Mouse (Mus musculus): ENCODE results near the gene Edc3. TPM values are rescaled to one million over a fixed set of nuclear protein-coding genes. Genes with fewer than 3 reads are reported as not detected.
A peak's percentile ranks its signal among the peaks of the same experiment; 100 is the strongest.
"Not testable (repeated sequence)": the region's sequence is repeated elsewhere in the genome, so short reads cannot be mapped to it uniquely, and the experiment has no call there.

Edc3 gene
- polyA plus RNA-seq, 1 experiment from 2014 or later, result 32.4 TPM

DNA sequence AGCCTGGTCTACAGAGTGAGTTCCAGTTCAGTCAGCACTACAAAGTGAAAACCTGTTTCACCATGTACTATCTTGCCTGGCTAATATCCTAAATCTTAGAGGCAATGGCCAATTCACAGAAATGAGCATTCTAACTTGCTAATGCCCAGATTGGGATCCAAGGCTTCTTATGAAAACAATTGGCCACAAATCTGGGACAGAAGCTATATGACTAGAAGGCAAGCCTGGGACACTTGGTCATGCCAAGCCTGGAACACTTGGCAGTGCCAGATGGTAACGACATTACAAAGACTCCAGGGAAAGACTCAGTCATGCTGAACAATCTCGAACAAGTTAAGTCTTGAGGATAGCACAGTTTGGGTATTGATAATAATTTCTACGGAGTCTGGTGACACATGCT is 1.8 kb upstream of the Edc3 start:
- Histone ChIP-seq H3K9ac (no peak overlapping the region), H3K4me3 (replicated peaks) (no peak overlapping the region), H3K9me3 (replicated peaks) (no peaks in the 10 kb centered on the region), H3K4me2 (replicated peaks) (no peak overlapping the region), H3K27ac (replicated peaks) (no peak overlapping the region), H3K4me1 (peaks cover 3% of the 10 kb centered on the region), H3K36me3 (no peaks in the 10 kb centered on the region), H3K27me3 (no peaks in the 10 kb centered on the region)
- ATAC-seq (ENCODE audit: insufficient number of reproducible peaks, low FRiP score, low TSS enrichment, low read depth), result no peak
- WGBS, result 73% methylated on average over 3 of the region's 3 CpGs

DNA sequence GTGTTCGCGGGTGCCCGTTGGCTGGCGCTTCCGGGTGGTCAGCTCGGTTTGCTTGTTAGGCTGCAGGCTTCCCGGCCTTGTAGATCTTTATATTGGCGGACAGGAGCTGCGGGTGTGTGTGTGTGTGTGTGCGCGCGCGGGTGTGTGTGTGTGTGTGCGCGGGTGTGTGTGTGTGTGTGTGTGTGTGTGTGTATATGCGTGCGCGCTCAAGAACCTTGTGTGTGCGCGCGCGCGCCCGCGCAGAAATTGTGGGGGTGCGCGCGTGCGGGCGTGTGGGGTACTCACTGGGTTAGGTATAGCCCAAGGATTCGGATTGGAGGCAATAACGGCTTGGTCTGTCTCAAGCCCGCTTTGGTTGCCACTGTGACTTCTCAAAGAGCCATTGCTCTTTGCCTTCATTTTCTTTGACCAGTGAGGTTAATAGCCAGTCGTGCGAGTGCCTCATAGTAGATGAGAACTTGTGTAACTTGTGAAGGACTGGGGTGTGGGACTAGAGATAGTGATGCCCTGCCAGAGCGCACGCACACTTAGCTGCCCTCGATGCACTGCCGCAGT is 457 bp downstream of the Edc3 start:
- no peaks in the 10 kb centered on the region for H3K9me3 ChIP-seq (replicated peaks)
- H3K4me2 ChIP-seq (replicated peaks), result peak overlapping the region; percentile 75
- peaks cover 3% of the 10 kb centered on the region for H3K4me1 ChIP-seq
- H3K4me3 ChIP-seq (replicated peaks), result peak overlapping the region; percentile 89
- no peaks in the 10 kb centered on the region for H3K27me3 ChIP-seq
- peak overlapping the region; percentile 87 for H3K9ac ChIP-seq
- 3% methylated on average over 39 of the region's 39 CpGs for WGBS
- ATAC-seq (ENCODE audit: insufficient number of reproducible peaks, low FRiP score, low TSS enrichment, low read depth), result peak; percentile 55
- H3K36me3 ChIP-seq, result peaks cover 13% of the 10 kb centered on the region
- peak overlapping the region; percentile 88 for H3K27ac ChIP-seq (replicated peaks)

GRCm38 (mm10) chr9:57710214-57710613 is 1.9 kb downstream of the Edc3 start:
- not testable (repeated sequence) for ATAC-seq (ENCODE audit: insufficient number of reproducible peaks, low FRiP score, low TSS enrichment, low read depth); H3K9ac ChIP-seq; H3K27ac ChIP-seq (replicated peaks); H3K4me3 ChIP-seq (replicated peaks); H3K4me1 ChIP-seq; H3K4me2 ChIP-seq (replicated peaks); H3K27me3 ChIP-seq; H3K9me3 ChIP-seq (replicated peaks)
- peaks cover 26% of the 10 kb centered on the region for H3K36me3 ChIP-seq
- 91% methylated on average over 5 of the region's 5 CpGs for WGBS

- Histone ChIP-seq H3K9me3 (replicated peaks) (no peaks in the 10 kb centered on the region), H3K9ac (no peak overlapping the region), H3K4me1 (peaks cover 3% of the 10 kb centered on the region), H3K36me3 (peaks cover 42% of the 10 kb centered on the region), H3K27ac (replicated peaks) (no peak overlapping the region), H3K4me2 (replicated peaks) (no peak overlapping the region), H3K27me3 (no peaks in the 10 kb centered on the region), H3K4me3 (replicated peaks) (no peak overlapping the region)
- no peak for ATAC-seq (ENCODE audit: insufficient number of reproducible peaks, low FRiP score, low TSS enrichment, low read depth)
- 68% methylated on average over 2 of the region's 2 CpGs for WGBS
Measured at GRCm38 (mm10) chr9:57712194-57712593, 3.9 kb downstream of the Edc3 start.

- no peaks in the 10 kb centered on the region for H3K4me1 ChIP-seq
- H3K9ac ChIP-seq, result no peak overlapping the region
- H3K4me3 ChIP-seq (replicated peaks), result no peak overlapping the region
- H3K36me3 ChIP-seq, result peaks cover 63% of the 10 kb centered on the region
- H3K27ac ChIP-seq (replicated peaks), result no peak overlapping the region
- H3K4me2 ChIP-seq (replicated peaks), result no peak overlapping the region
- H3K27me3 ChIP-seq, result no peaks in the 10 kb centered on the region
- 90% methylated on average over 7 of the region's 7 CpGs for WGBS
- no peaks in the 10 kb centered on the region for H3K9me3 ChIP-seq (replicated peaks)
- ATAC-seq (ENCODE audit: insufficient number of reproducible peaks, low FRiP score, low TSS enrichment, low read depth), result no peak
Measured at GRCm38 (mm10) chr9:57718408-57718807, 10.1 kb downstream of the Edc3 start.

DNA sequence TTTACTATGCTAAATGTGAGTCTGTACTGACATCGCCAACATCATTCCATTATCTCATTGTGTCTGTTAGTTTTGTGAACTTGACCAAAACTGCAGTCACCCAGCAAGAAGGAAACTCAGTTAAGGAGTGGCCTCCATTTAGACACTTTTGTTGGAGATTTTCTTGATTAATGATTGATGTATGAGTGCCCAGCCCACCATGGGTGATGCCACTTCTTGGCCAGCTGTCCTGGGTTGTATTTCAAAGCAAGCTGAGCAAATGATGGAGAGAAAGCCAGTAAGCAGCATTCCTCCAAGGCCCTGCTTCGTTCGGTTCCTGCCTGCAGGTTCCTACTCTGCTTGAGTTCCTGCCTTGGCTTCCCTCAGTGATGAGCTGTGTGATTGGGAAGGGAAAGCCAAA is 12.4 kb downstream of the Edc3 start:
- Histone ChIP-seq H3K4me3 (replicated peaks) (no peak overlapping the region), H3K4me2 (replicated peaks) (no peak overlapping the region), H3K9ac (no peak overlapping the region), H3K27me3 (no peaks in the 10 kb centered on the region), H3K36me3 (peaks cover 43% of the 10 kb centered on the region), H3K27ac (replicated peaks) (no peak overlapping the region), H3K4me1 (no peaks in the 10 kb centered on the region), H3K9me3 (replicated peaks) (no peaks in the 10 kb centered on the region)
- ATAC-seq (ENCODE audit: insufficient number of reproducible peaks, low FRiP score, low TSS enrichment, low read depth), result no peak
- 84% methylated on average over 3 of the region's 3 CpGs for WGBS

DNA sequence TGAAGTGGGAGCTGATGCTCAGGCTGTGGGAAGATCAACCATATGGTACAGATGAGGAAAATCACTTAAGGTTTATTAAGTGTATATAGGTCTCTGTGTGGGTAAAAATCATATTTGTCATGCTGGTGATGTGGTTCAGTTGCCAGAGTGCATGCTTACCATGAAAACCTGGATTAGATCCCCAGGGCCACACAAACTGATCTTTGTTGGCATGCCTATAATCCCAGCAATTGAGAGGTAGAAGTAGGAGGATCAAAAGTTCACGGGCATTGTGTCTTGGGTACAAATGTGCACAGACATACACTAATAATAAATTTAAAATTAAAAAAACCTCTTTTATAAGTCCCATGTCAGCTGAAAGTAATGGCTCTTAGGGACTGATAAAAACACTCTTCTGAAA is 14.0 kb downstream of the Edc3 start:
- 86% methylated on average over 1 of the region's 1 CpGs for WGBS
- H3K27me3 ChIP-seq, result no peaks in the 10 kb centered on the region
- peaks cover 47% of the 10 kb centered on the region for H3K36me3 ChIP-seq
- H3K27ac ChIP-seq (replicated peaks), result no peak overlapping the region
- H3K4me2 ChIP-seq (replicated peaks), result no peak overlapping the region
- no peaks in the 10 kb centered on the region for H3K9me3 ChIP-seq (replicated peaks)
- ATAC-seq (ENCODE audit: insufficient number of reproducible peaks, low FRiP score, low TSS enrichment, low read depth), result no peak
- no peak overlapping the region for H3K4me3 ChIP-seq (replicated peaks)
- no peak overlapping the region for H3K9ac ChIP-seq
- no peaks in the 10 kb centered on the region for H3K4me1 ChIP-seq

DNA sequence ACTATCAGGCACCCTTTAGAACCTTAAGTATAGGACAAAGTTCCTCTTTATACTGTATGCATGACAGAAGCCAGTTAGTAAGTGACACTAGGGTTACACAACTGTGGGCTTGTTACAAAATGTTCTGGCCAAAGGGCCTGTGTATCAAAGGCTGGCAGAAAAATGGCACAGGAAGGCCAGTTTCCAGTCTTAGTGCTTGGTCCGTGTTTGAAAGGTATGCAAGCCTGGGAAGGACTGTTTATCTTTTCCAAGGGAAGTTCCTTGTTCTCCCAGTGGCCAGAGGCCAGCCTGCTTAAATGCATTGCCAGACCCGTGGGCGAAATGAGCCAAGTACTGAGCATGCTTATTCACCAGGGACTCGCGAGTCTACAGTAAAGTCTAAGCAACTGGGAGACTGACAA is 15.0 kb downstream of the Edc3 start:
- Histone ChIP-seq H3K9me3 (replicated peaks) (no peaks in the 10 kb centered on the region), H3K4me3 (replicated peaks) (no peak overlapping the region), H3K9ac (no peak overlapping the region), H3K4me1 (no peaks in the 10 kb centered on the region), H3K27me3 (no peaks in the 10 kb centered on the region), H3K36me3 (peaks cover 48% of the 10 kb centered on the region), H3K4me2 (replicated peaks) (no peak overlapping the region), H3K27ac (replicated peaks) (no peak overlapping the region)
- 68% methylated on average over 5 of the region's 5 CpGs for WGBS
- ATAC-seq (ENCODE audit: insufficient number of reproducible peaks, low FRiP score, low TSS enrichment, low read depth), result no peak

- H3K4me1 ChIP-seq, result no peaks in the 10 kb centered on the region
- no peak overlapping the region for H3K4me3 ChIP-seq (replicated peaks)
- no peak overlapping the region for H3K9ac ChIP-seq
- H3K27me3 ChIP-seq, result no peaks in the 10 kb centered on the region
- ATAC-seq (ENCODE audit: insufficient number of reproducible peaks, low FRiP score, low TSS enrichment, low read depth), result no peak
- H3K36me3 ChIP-seq, result peaks cover 46% of the 10 kb centered on the region
- H3K9me3 ChIP-seq (replicated peaks), result no peaks in the 10 kb centered on the region
- WGBS, result 79% methylated on average over 5 of the region's 5 CpGs
- no peak overlapping the region for H3K4me2 ChIP-seq (replicated peaks)
- H3K27ac ChIP-seq (replicated peaks), result no peak overlapping the region
Measured at GRCm38 (mm10) chr9:57723796-57724195, 15.5 kb downstream of the Edc3 start.

DNA sequence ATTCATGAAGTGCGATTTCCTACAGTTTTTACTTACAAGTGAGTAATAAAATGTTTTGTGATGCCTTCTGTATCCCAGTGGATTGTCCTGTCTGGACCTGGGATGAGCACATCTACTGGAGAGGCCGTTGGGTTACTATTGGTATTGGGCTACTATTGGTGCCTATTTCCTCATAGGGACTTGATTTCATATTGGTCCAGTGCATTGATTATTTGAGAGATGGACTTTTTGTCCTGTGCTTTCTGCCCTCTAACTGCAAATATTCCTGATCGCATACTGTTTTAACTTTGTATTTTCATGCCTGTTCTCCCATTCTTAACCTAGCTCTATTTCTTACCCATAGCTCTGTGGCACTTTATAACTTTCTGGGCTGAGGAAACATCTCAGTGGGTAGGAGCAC is 16.4 kb downstream of the Edc3 start:
- Histone ChIP-seq H3K9ac (no peak overlapping the region), H3K36me3 (peaks cover 50% of the 10 kb centered on the region), H3K27me3 (no peaks in the 10 kb centered on the region), H3K9me3 (replicated peaks) (no peaks in the 10 kb centered on the region), H3K4me2 (replicated peaks) (no peak overlapping the region), H3K27ac (replicated peaks) (no peak overlapping the region), H3K4me1 (no peaks in the 10 kb centered on the region), H3K4me3 (replicated peaks) (no peak overlapping the region)
- no peak for ATAC-seq (ENCODE audit: insufficient number of reproducible peaks, low FRiP score, low TSS enrichment, low read depth)
- WGBS, result 99% methylated on average over 3 of the region's 3 CpGs

GRCm38 (mm10) chr9:57728312-57728711 is 20.0 kb downstream of the Edc3 start:
- Histone ChIP-seq H3K27me3 (no peaks in the 10 kb centered on the region), H3K27ac (replicated peaks) (no peak overlapping the region), H3K4me2 (replicated peaks) (no peak overlapping the region), H3K9me3 (replicated peaks) (no peaks in the 10 kb centered on the region), H3K4me1 (no peaks in the 10 kb centered on the region), H3K9ac (no peak overlapping the region), H3K36me3 (peaks cover 44% of the 10 kb centered on the region), H3K4me3 (replicated peaks) (no peak overlapping the region)
- no peak for ATAC-seq (ENCODE audit: insufficient number of reproducible peaks, low FRiP score, low TSS enrichment, low read depth)
- 97% methylated on average over 1 of the region's 1 CpGs for WGBS

- no peak overlapping the region for H3K4me3 ChIP-seq (replicated peaks)
- H3K27ac ChIP-seq (replicated peaks), result no peak overlapping the region
- no peak overlapping the region for H3K4me2 ChIP-seq (replicated peaks)
- H3K36me3 ChIP-seq, result peaks cover 28% of the 10 kb centered on the region
- H3K9ac ChIP-seq, result no peak overlapping the region
- H3K9me3 ChIP-seq (replicated peaks), result no peaks in the 10 kb centered on the region
- 94% methylated on average over 6 of the region's 6 CpGs for WGBS
- no peak for ATAC-seq (ENCODE audit: insufficient number of reproducible peaks, low FRiP score, low TSS enrichment, low read depth)
- H3K27me3 ChIP-seq, result no peaks in the 10 kb centered on the region
- no peaks in the 10 kb centered on the region for H3K4me1 ChIP-seq
Measured at GRCm38 (mm10) chr9:57733606-57734005, 25.3 kb downstream of the Edc3 start.
